Mouse (Mus musculus) CH12.LX (cell line): ENCODE results near the gene Ccdc170.

Experiments
- CTCF ChIP-seq, 2 experiments: IDR thresholded peaks in 1 of 2; conservative IDR thresholded peaks in 1 of 2; 2 replicates each; pipeline ENCODE4 v1.5.1; 2011 to 2012; ENCODE audit warnings: low read depth in 2 of 2, low read length in 2 of 2, improper control_type of control experiment in 1 of 2, inconsistent platforms in 1 of 2, mild to moderate bottlenecking in 1 of 2, moderate library complexity in 1 of 2
- ELF1 ChIP-seq: IDR thresholded peaks from 2 replicates; pipeline ENCODE4 v1.6.1; 2014; ENCODE audit warnings: low read depth, mild to moderate bottlenecking, inconsistent platforms, low read length, improper control_type of control experiment
- EP300 ChIP-seq: IDR thresholded peaks from 2 replicates; pipeline ENCODE4 v1.6.1; 2011; ENCODE audit warnings: low read length, improper control_type of control experiment
- ETS1 ChIP-seq: conservative IDR thresholded peaks from 2 replicates; pipeline ENCODE4 v1.6.1; 2012; ENCODE audit warnings: low read depth, mild to moderate bottlenecking, inconsistent platforms, low read length, improper control_type of control experiment, moderate library complexity
- GABPA ChIP-seq: IDR thresholded peaks from 2 replicates; pipeline ENCODE4 v1.6.1; 2012; ENCODE audit warnings: low read depth, low read length, improper control_type of control experiment, inconsistent platforms; ENCODE audit not compliant: insufficient replicate concordance
- MAX ChIP-seq: IDR thresholded peaks from 2 replicates; pipeline ENCODE4 v1.6.1; 2011; ENCODE audit warnings: low read length, improper control_type of control experiment
- MYC ChIP-seq: IDR thresholded peaks from 2 replicates; pipeline ENCODE4 v1.6.1; 2011; ENCODE audit warnings: low read depth, mild to moderate bottlenecking, improper control_type of control experiment, low read length
- POLR2A ChIP-seq: IDR thresholded peaks from 2 replicates; pipeline ENCODE4 v1.6.1; 2011; ENCODE audit warnings: low read depth, mild to moderate bottlenecking, improper control_type of control experiment, low read length
- RCOR1 ChIP-seq: conservative IDR thresholded peaks from 2 replicates; pipeline ENCODE4 v1.6.1; 2012; ENCODE audit warnings: low read depth, mild to moderate bottlenecking, inconsistent platforms, low read length, improper control_type of control experiment
- TBP ChIP-seq: conservative IDR thresholded peaks from 2 replicates; pipeline ENCODE4 v1.6.1; 2011; ENCODE audit warnings: low read depth, low read length, improper control_type of control experiment
- TCF12 ChIP-seq: IDR thresholded peaks from 2 replicates; pipeline ENCODE4 v1.6.1; 2014; ENCODE audit warnings: low read depth, mild to moderate bottlenecking, inconsistent platforms, low read length, improper control_type of control experiment
- UBTF ChIP-seq: IDR thresholded peaks from 2 replicates; pipeline ENCODE4 v1.6.1; 2012; ENCODE audit warnings: low read depth, mild to moderate bottlenecking, inconsistent platforms, low read length, improper control_type of control experiment, moderate library complexity
- USF1 ChIP-seq: IDR thresholded peaks from 2 replicates; pipeline ENCODE4 v1.6.1; 2014; ENCODE audit warnings: low read depth, mild to moderate bottlenecking, inconsistent platforms, low read length, improper control_type of control experiment

GRCm38 (mm10) chr10:4432996-4433755 lies 49.1 kb upstream of the Ccdc170 start:
- TF ChIP-seq CTCF (conservative IDR thresholded peaks at IDR 0.05 in 1 of 2, IDR thresholded peaks at IDR 0.05 in 1 of 2; ENCODE audit: low read depth in 2 of 2, low read length in 2 of 2) (no peak), MYC (no peak), ELF1 (no peak), GABPA (no peak), POLR2A (no peak), EP300 (no peak), MAX (no peak), ETS1 (no peak), UBTF (no peak), TBP (no peak), RCOR1 (no peak), TCF12 (no peak), USF1 (no peak)
